Mouse (Mus musculus): ENCODE data around the gene Fgfr2. TPM values are rescaled to one million over a fixed set of nuclear protein-coding genes. Genes with fewer than 3 reads are reported as not detected.
A peak's percentile ranks its signal among the peaks of the same experiment; 100 is the strongest.

The Fgfr2 gene
- total and polyA plus RNA-seq, 2 experiments from 2014 or later = 17.1 to 47.6 TPM

DNA sequence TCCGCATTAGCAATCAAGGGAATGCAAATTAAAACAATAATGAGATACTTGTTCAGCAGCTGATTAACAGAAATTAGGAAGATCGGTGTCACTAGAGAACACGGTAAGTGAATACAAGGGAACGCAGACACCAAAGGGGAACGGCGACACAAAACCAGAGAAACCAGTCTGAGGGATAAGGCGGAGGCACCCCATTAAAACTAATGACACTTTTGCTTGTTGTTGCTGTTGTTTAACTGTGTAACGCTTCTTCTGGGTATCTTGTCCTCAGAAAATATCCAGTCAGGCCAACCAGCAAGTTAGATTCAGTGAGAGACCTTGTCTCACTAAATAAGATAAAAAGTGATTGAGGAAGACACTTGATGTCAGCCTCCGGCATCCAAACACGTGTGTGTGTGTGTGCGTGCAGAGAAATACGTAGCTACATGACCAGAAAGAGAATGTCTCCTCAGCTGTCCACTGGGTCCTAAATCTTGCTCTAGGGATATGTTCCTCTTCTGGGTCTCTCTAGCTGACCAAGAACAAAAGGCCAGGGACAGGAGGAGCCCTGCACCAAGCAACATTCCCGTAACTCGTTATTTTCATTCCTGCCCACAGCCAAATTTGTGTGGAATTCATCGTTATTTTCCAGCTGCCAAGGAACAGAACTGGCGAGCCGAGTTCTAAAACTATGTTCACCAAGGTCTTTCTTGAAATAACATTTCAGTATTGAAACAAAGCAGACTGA, 2901.3 kb downstream of the Fgfr2 start:
- Histone ChIP-seq H3K4me3 (ENCODE audit: low read depth, low read length) (no peak overlapping the region), H3K36me3 (ENCODE audit: insufficient read depth) (no peaks in the 10 kb centered on the region), H3K4me2 (ENCODE audit: low read depth) (peak overlapping the region; percentile 23), H3K9ac (no peak overlapping the region), H3K9me3 (ENCODE audit: low read length) (no peaks in the 10 kb centered on the region), H3K4me1 (ENCODE audit: insufficient read depth) (peaks cover 13% of the 10 kb centered on the region; the same call in 1 of the 2 replicates), H3K27me3 (ENCODE audit: insufficient read depth, low read length) (no peaks in the 10 kb centered on the region), H3K27ac (ENCODE audit: low read depth, low read length) (no peak overlapping the region)
- no peak for TF ChIP-seq CTCF (IDR thresholded peaks at IDR 0.05; ENCODE audit: low read depth)
- DNase-seq (no peak), ATAC-seq (no peak)
- 29% methylated on average over 17 of the region's 17 CpGs for WGBS

DNA sequence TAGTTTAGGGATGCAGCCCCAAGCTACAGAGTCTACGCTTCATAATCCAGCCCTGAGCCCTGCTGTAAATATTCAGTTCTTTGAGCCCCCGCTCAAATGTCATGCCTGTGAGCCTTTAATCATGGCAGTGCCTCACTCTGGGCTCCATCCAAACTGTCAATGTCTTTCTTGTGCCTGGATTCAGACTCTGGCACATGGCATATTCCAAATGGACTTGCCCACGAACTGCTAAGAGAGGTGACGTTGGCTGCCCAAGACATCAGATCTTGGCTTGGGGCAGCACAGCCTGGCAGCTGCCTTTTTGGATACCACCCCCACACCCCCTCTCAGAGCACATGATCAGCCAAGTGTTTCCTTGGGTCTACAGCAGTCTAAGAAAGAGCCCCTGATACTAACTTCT, 2902.5 kb downstream of the Fgfr2 start:
- Histone ChIP-seq H3K4me3 (ENCODE audit: low read depth, low read length) (no peak overlapping the region), H3K36me3 (ENCODE audit: insufficient read depth) (no peaks in the 10 kb centered on the region), H3K4me2 (ENCODE audit: low read depth) (no peak overlapping the region), H3K9me3 (ENCODE audit: low read length) (no peaks in the 10 kb centered on the region), H3K27ac (ENCODE audit: low read depth, low read length) (no peak overlapping the region), H3K4me1 (ENCODE audit: insufficient read depth) (peaks cover 13% of the 10 kb centered on the region; the same call in 1 of the 2 replicates), H3K9ac (no peak overlapping the region), H3K27me3 (ENCODE audit: insufficient read depth, low read length) (no peaks in the 10 kb centered on the region)
- WGBS = 46% methylated on average over 4 of the region's 4 CpGs
- TF ChIP-seq CTCF (IDR thresholded peaks at IDR 0.05; ENCODE audit: low read depth) = no peak
- ATAC-seq (peak; percentile 69), DNase-seq (peak; percentile 42)

DNA sequence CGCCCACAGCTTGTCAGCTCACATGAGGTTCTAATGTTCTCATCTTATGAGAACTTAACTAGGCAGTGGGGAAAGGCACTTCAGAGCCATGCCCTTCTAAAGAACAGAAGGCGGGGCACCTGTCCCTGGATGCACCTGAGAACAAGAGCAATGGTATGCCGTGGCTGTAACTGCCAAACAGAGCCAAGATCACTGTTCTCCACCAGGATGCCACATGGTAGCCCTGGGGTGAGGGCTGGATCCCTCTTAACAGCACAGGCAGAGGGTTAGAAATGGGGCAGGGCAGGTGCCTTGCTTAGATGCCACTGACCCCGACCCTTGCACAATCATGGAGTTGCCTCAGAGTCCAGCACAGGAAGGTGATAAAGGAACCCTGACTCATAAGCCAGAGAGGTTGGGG, 2903.3 kb downstream of the Fgfr2 start:
- H3K27ac ChIP-seq (ENCODE audit: low read depth, low read length) = no peak overlapping the region
- WGBS = 91% methylated on average over 4 of the region's 4 CpGs
- DNase-seq (no peak), ATAC-seq (no peak)
- no peak overlapping the region for H3K9ac ChIP-seq
- no peaks in the 10 kb centered on the region for H3K36me3 ChIP-seq (ENCODE audit: insufficient read depth)
- H3K4me2 ChIP-seq (ENCODE audit: low read depth) = no peak overlapping the region
- H3K9me3 ChIP-seq (ENCODE audit: low read length) = no peaks in the 10 kb centered on the region
- H3K27me3 ChIP-seq (ENCODE audit: insufficient read depth, low read length) = no peaks in the 10 kb centered on the region
- no peak overlapping the region for H3K4me3 ChIP-seq (ENCODE audit: low read depth, low read length)
- H3K4me1 ChIP-seq (ENCODE audit: insufficient read depth) = peaks cover 19% of the 10 kb centered on the region; the same call in 1 of the 2 replicates
- no peak for TF ChIP-seq CTCF (IDR thresholded peaks at IDR 0.05; ENCODE audit: low read depth)

DNA sequence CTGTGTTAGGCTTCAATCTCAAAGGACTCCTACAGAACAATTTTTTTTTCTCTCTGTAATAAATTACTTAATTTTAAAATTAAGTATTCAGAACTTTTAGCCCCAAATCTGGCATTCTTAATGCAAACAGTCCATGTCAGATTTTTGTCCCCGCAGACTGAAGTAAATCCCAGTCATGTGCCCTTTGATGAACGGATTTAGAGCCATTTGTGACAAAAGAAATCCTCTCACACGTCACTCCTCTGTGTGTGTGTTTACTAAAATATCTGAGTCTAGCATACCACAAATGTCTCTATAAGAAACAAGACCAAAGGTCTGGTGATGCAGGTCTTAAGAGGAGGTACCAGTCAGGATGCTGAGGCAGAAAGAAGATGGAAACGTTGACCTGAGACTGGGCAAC, 2906.9 kb downstream of the Fgfr2 start:
- no peak overlapping the region for H3K4me3 ChIP-seq (ENCODE audit: low read depth, low read length)
- H3K27ac ChIP-seq (ENCODE audit: low read depth, low read length) = no peak overlapping the region
- no peaks in the 10 kb centered on the region for H3K9me3 ChIP-seq (ENCODE audit: low read length)
- no peaks in the 10 kb centered on the region for H3K27me3 ChIP-seq (ENCODE audit: insufficient read depth, low read length)
- TF ChIP-seq CTCF (IDR thresholded peaks at IDR 0.05; ENCODE audit: low read depth) = no peak
- H3K4me2 ChIP-seq (ENCODE audit: low read depth) = no peak overlapping the region
- WGBS = 7% methylated on average over 4 of the region's 4 CpGs
- H3K4me1 ChIP-seq (ENCODE audit: insufficient read depth) = 0 out of 2 replicates have a peak, but pooled peaks cover 9% of the 10 kb centered on the region
- ATAC-seq (no peak), DNase-seq (no peak)
- no peaks in the 10 kb centered on the region for H3K36me3 ChIP-seq (ENCODE audit: insufficient read depth)
- no peak overlapping the region for H3K9ac ChIP-seq

DNA sequence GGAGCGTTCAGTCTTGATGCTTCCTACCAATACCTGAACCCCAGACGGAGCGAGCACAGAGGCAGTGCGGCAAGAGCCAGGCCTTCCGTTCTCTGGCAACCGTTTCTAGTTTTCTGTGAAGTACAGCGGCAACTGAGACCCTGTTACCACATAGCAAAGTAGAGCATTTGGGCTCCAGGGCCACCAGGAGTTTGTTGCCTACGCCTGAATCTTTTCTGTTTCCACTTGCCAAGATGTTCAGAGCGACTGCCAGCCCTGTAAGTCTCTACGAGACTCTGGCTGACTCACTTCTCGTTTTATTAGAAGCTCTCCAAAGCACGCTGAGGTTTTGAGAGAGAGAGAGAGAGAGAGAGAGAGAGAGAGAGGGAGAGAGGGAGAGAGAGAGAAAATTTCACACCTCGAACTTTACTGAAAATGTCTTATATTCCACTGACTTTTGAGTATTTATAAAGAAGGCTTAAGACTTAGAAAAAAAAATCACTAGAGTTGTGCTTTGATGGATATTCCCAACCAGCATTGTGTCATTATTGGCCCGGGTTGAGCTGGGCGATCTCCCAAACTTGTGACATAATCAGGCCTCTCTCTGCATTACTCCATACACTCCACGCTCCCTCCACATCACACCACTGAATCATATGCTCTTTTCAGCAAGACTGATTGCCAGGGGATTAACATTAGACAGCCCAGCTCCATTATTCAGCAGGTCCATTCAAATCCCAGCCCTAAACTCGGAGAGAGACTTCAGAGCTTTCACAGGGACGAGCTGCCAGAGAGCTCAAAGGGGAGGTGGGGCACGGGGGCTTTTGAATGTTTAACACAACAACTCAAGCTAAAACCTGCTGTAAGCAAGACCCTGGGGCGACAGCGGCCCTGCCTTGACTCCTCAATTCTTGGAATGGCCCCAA, 2907.6 kb downstream of the Fgfr2 start:
- peak; percentile 87 for ATAC-seq
- Histone ChIP-seq H3K4me3 (ENCODE audit: low read depth, low read length) (no peak overlapping the region), H3K27me3 (ENCODE audit: insufficient read depth, low read length) (no peaks in the 10 kb centered on the region), H3K36me3 (ENCODE audit: insufficient read depth) (no peaks in the 10 kb centered on the region), H3K4me2 (ENCODE audit: low read depth) (peak overlapping the region; percentile 11), H3K4me1 (ENCODE audit: insufficient read depth) (0 out of 2 replicates have a peak, but pooled peaks cover 7% of the 10 kb centered on the region), H3K27ac (ENCODE audit: low read depth, low read length) (0 out of 2 replicates have a peak overlapping the region, but pooled peaks have one; percentile 10), H3K9ac (no peak overlapping the region; the same call in 1 of the 2 replicates), H3K9me3 (ENCODE audit: low read length) (no peaks in the 10 kb centered on the region)
- WGBS = 14% methylated on average over 21 of the region's 21 CpGs
- peak; percentile 76 for DNase-seq
- no peak for TF ChIP-seq CTCF (IDR thresholded peaks at IDR 0.05; ENCODE audit: low read depth)

DNA sequence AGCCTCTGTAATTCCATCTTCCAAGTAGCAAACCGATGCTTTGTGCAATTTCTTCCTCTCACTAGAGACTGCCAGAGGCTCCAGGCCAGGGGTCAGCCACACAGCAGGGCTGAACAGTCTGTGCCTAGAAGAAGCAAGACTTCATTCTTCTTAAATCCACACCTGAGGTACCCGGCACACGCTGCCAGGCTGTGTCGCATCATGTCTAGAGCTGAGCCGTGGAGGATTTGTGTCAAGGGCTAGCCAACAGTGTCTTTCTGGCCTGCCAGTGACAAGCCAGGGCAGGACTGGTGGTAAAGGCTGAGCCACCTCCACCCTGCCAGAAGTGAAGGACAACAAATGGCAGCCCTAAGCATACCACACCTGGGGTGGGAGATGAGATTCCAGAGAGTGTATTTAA, 2910.0 kb downstream of the Fgfr2 start:
- Histone ChIP-seq H3K27ac (ENCODE audit: low read depth, low read length) (no peak overlapping the region), H3K9me3 (ENCODE audit: low read length) (no peaks in the 10 kb centered on the region), H3K4me3 (ENCODE audit: low read depth, low read length) (no peak overlapping the region), H3K4me2 (ENCODE audit: low read depth) (no peak overlapping the region), H3K9ac (no peak overlapping the region), H3K4me1 (ENCODE audit: insufficient read depth) (0 out of 2 replicates have a peak, but pooled peaks cover 7% of the 10 kb centered on the region), H3K36me3 (ENCODE audit: insufficient read depth) (no peaks in the 10 kb centered on the region), H3K27me3 (ENCODE audit: insufficient read depth, low read length) (no peaks in the 10 kb centered on the region)
- no peak for DNase-seq
- no peak for ATAC-seq
- 86% methylated on average over 5 of the region's 5 CpGs for WGBS
- no peak for TF ChIP-seq CTCF (IDR thresholded peaks at IDR 0.05; ENCODE audit: low read depth)

DNA sequence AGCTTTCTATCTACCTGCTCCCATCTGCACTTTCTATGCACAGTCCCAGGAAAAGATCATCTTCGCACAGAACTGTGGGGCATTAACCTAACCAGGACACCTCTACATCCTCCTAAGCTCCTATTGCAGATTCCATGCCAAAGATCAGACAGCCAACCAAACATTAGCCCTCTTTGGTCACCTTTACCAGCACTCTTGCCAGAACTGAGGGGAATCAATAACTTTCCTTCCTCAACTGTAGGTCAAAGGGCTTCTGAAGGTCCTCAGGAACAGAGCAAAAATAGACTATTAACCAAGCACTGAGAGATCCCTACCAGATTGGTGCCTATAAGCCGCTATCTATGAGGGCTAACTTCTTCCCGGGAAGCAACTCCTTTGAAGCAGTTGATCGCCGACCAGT, 2911.7 kb downstream of the Fgfr2 start:
- H3K4me2 ChIP-seq (ENCODE audit: low read depth) = no peak overlapping the region
- H3K36me3 ChIP-seq (ENCODE audit: insufficient read depth) = no peaks in the 10 kb centered on the region
- no peaks in the 10 kb centered on the region for H3K9me3 ChIP-seq (ENCODE audit: low read length)
- ATAC-seq (no peak), DNase-seq (no peak)
- no peaks in the 10 kb centered on the region for H3K27me3 ChIP-seq (ENCODE audit: insufficient read depth, low read length)
- H3K9ac ChIP-seq = no peak overlapping the region
- no peak overlapping the region for H3K27ac ChIP-seq (ENCODE audit: low read depth, low read length)
- 0 out of 2 replicates have a peak, but pooled peaks cover 7% of the 10 kb centered on the region for H3K4me1 ChIP-seq (ENCODE audit: insufficient read depth)
- no peak for TF ChIP-seq CTCF (IDR thresholded peaks at IDR 0.05; ENCODE audit: low read depth)
- WGBS = 67% methylated on average over 5 of the region's 5 CpGs
- H3K4me3 ChIP-seq (ENCODE audit: low read depth, low read length) = no peak overlapping the region

Data from forebrain, postnatal 0 days (tissue).